ENCODE assay signal across 1 mouse cellular context in the genomic region with DNA sequence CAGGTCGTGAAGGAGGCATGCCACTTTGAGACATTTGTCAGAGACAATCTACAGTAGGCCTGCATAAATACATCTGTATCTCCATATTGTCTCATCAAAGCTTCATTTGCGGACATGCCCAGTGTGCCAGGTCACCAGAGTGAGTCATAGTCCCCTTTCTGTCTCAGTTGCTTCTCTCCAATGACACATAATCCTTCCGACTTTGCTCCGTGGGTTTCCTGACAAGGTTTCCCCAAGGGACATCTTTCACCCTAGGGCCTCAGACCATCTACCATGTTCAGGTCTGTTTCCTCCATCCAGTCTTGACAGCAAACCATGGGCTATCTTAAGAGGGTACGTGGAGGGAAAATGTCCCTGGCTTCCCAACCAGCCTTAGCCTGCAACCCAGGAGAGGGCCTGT.
A peak's percentile ranks its signal among the peaks of the same experiment; 100 is the strongest.
TF ChIP-seq lines count a peak whose summit lies in the region.

No protein-coding gene starts in this region.

TF ChIP-seq in CH12.LX, 34 proteins besides CTCF, POLR2A, EP300 and RAD21 (continued from another document):
- TF ChIP-seq KAT2A (IDR thresholded peaks at IDR 0.05; ENCODE audit: insufficient replicate concordance, low read length) (no peak), MEF2A (IDR thresholded peaks at IDR 0.05; ENCODE audit: borderline replicate concordance, low read depth, low read length) (peak; percentile 93), USF2 (conservative IDR thresholded peaks at IDR 0.05; ENCODE audit: low read depth, low read length) (no peak), MAZ (IDR thresholded peaks at IDR 0.05; ENCODE audit: low read depth, low read length) (peak; percentile 60; the same call in 1 of the 2 replicates), CHD1 (IDR thresholded peaks at IDR 0.05; ENCODE audit: low read depth, low read length) (no peak)
TF ChIP-seq in CH12.LX: peak in this region for 14.
